Mouse (Mus musculus) heart, postnatal 25 days (tissue): ENCODE measurements around the gene 4931414P19Rik. TPM values are rescaled to one million over a fixed set of nuclear protein-coding genes. Genes with fewer than 3 reads are reported as not detected.
A peak's percentile ranks its signal among the peaks of the same experiment; 100 is the strongest.

Source experiments
- DNase-seq: peaks from one replicate; pipeline ENCODE4 v3.0.0; 2022; ENCODE audit warnings: low spot score
- intact Hi-C: fragments of 180-260 bp; cut with DNase I; formaldehyde crosslinking; loops from one replicate; pipeline ENCODE4 v1.15.1; 2025
- total RNA-seq, 2 experiments: library from RNA; stranded (reverse); gene quantifications; 2 replicates each; pipeline ENCODE4 v1.2.3; 2021

The 4931414P19Rik gene
- 1 to 10 TPM; 3.7 to 4.0 TPM for total RNA-seq

GRCm38 (mm10) chr14:54605752-54606321, at the start of gene 4931414P19Rik:
TSS of gene 4931414P19Rik (minus strand) at chr14:54605993.
- intact Hi-C loops = no loop called here
- peak; percentile 55 for DNase-seq

GRCm38 (mm10) chr14:54653496-54653895, 47.7 kb upstream of the 4931414P19Rik start:
- intact Hi-C loops = loop anchor here (5.0 kb wide), 1 partner anchor 34 kb away; the partner anchor contains the start of genes 1700123O20Rik and Acin1
- peak; percentile 75 for DNase-seq

GRCm38 (mm10) chr14:54652787-54653186, 47.0 kb upstream of the 4931414P19Rik start:
- no peak for DNase-seq
- intact Hi-C loops = loop anchor here (5.0 kb wide), 1 partner anchor 35 kb away; the partner anchor contains the start of genes 1700123O20Rik and Acin1

- intact Hi-C loops = loop anchor here (2.0 to 5.0 kb wide), 2 partner anchors 36 to 49 kb away; partner anchors contain the start of genes 1700123O20Rik and Acin1
- no peak for DNase-seq
Observed at GRCm38 (mm10) chr14:54651556-54651955, 45.8 kb upstream of the 4931414P19Rik start.

GRCm38 (mm10) chr14:54650621-54651454, 45.0 kb upstream of the 4931414P19Rik start:
- intact Hi-C loops = loop anchor here (2.0 to 5.0 kb wide), 2 partner anchors 36 to 50 kb away; partner anchors contain the start of genes 1700123O20Rik and Acin1
- peak; percentile 53 for DNase-seq

GRCm38 (mm10) chr14:54647900-54648299, 42.1 kb upstream of the 4931414P19Rik start:
- DNase-seq = no peak
- intact Hi-C loops = loop anchor here (10.0 kb wide), 1 partner anchor 423 kb away; no protein-coding TSS in a partner anchor

- intact Hi-C loops = loop anchor here (10.0 kb wide), 1 partner anchor 422 kb away; no protein-coding TSS in a partner anchor
- no peak for DNase-seq
Observed at GRCm38 (mm10) chr14:54646898-54647636, 41.3 kb upstream of the 4931414P19Rik start.

- intact Hi-C loops = loop anchor here (10.0 kb wide), 1 partner anchor 422 kb away; no protein-coding TSS in a partner anchor
- DNase-seq = no peak
Observed at GRCm38 (mm10) chr14:54646455-54646854, 40.7 kb upstream of the 4931414P19Rik start.

GRCm38 (mm10) chr14:54644294-54644693, 38.5 kb upstream of the 4931414P19Rik start:
- intact Hi-C loops = loop anchor here (10.0 kb wide), 1 partner anchor 419 kb away; no protein-coding TSS in a partner anchor
- DNase-seq = no peak

- DNase-seq = no peak
Observed at GRCm38 (mm10) chr14:54643011-54643410, 37.2 kb upstream of the 4931414P19Rik start.

GRCm38 (mm10) chr14:54642224-54642944, 36.6 kb upstream of the 4931414P19Rik start:
- DNase-seq = no peak
- intact Hi-C loops = loop anchor here (10.0 kb wide), 1 partner anchor 418 kb away; no protein-coding TSS in a partner anchor

More at GRCm38 (mm10) chr14:54643011-54643410, 37.2 kb upstream of the 4931414P19Rik start:
- intact Hi-C loops = loop anchor here (10.0 kb wide), 1 partner anchor 418 kb away; no protein-coding TSS in a partner anchor

- peak; percentile 77 for DNase-seq
- intact Hi-C loops = loop anchor here (1.0 to 10.0 kb wide), 2 partner anchors 72 to 417 kb away; no protein-coding TSS in a partner anchor
Observed at GRCm38 (mm10) chr14:54641305-54641969, 35.6 kb upstream of the 4931414P19Rik start, which contains the start of gene Cdh24. TSS of gene Cdh24 (minus strand) at chr14:54641364.

- no peak for DNase-seq
- intact Hi-C loops = loop anchor here (1.0 to 10.0 kb wide), 2 partner anchors 72 to 416 kb away; no protein-coding TSS in a partner anchor
Observed at GRCm38 (mm10) chr14:54640946-54641304, 35.1 kb upstream of the 4931414P19Rik start, which contains the start of gene Gm17606. TSS of gene Gm17606 (plus strand) at chr14:54640952.

- intact Hi-C loops = loop anchor here (10.0 kb wide), 1 partner anchor 415 kb away; no protein-coding TSS in a partner anchor
- DNase-seq = no peak
Observed at GRCm38 (mm10) chr14:54640121-54640520, 34.3 kb upstream of the 4931414P19Rik start.

- intact Hi-C loops = no loop called here
- DNase-seq = no peak
Observed at GRCm38 (mm10) chr14:54638210-54638609, 32.4 kb upstream of the 4931414P19Rik start.

GRCm38 (mm10) chr14:54636954-54637353, 31.2 kb upstream of the 4931414P19Rik start:
- DNase-seq = no peak
- intact Hi-C loops = no loop called here

GRCm38 (mm10) chr14:54634182-54634581, 28.4 kb upstream of the 4931414P19Rik start:
- intact Hi-C loops = no loop called here
- DNase-seq = no peak

- DNase-seq = no peak
- intact Hi-C loops = no loop called here
Observed at GRCm38 (mm10) chr14:54632252-54632651, 26.5 kb upstream of the 4931414P19Rik start.
